Mouse (Mus musculus): ENCODE results near the gene Trappc2l.
"Not testable (repeated sequence)": the region's sequence is repeated elsewhere in the genome, so short reads cannot be mapped to it uniquely, and the experiment has no call there.

Gene Trappc2l

GRCm38 (mm10) chr8:122611295-122612133 lies at the start of gene Trappc2l, which contains the start of gene Galns:
Gene Trappc2l (plus strand): TSS chr8:122611640.
Gene Galns (minus strand): TSS chr8:122611463.
- peak; percentile 94 to 95 for DNase-seq

- no peak for DNase-seq
Measured at GRCm38 (mm10) chr8:122564363-122565352, 46.8 kb upstream of the Trappc2l start.

DNA sequence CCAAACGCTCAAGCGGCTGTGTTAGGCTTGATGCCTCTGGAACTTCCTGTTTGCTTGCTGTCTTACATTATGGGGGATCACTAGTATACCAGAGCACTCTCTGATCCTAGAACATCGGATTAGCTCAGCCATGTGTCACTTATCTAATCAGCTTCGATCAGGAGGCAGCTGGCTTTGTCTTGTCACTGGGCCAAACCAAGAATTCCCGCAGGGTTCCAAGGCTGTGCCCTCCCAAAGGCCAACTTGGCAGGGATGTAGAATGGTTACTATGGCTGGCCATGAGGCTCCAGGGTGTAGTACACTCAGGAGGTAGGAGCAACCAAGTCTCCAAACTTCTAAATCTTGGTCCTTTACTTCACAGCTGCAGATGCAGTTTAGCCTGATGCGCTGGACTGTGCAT lies 44.7 kb upstream of the Trappc2l start:
- peak in 1 of 2 experiments; percentile 28 for DNase-seq

GRCm38 (mm10) chr8:122567361-122568108 lies 43.9 kb upstream of the Trappc2l start, which contains the start of gene Cdt1:
Gene Cdt1 (plus strand): TSS chr8:122568015.
- peak; percentile 94 to 97 for DNase-seq

- no peak for DNase-seq
Measured at GRCm38 (mm10) chr8:122568109-122568504, 43.3 kb upstream of the Trappc2l start.

DNA sequence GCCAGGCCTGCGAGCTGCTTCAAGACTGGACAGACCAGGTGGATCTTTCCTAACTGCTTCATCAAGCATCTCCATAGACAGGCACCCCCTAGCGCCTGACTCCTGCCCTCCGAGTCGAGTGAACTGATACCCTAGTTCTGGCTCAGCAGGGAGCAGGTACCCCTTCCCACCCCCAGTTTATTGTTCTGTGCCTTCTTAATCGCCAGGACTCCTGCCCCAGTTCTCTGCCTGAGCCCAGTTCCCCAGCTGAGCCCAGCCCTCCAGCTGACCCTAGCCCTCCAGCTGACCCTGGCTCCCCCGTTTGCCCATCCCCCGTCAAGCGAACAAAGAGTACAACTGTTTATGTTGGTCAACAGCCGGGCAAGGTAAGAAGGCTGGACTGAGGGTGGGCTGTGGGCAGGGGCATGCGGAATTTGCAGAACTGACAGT lies 42.5 kb upstream of the Trappc2l start:
- DNase-seq = no peak

GRCm38 (mm10) chr8:122569329-122569728 lies 42.1 kb upstream of the Trappc2l start:
- no peak for DNase-seq

- no peak for DNase-seq
Measured at GRCm38 (mm10) chr8:122569996-122570395, 41.4 kb upstream of the Trappc2l start.

- peak; percentile 64 to 75 for DNase-seq
Measured at GRCm38 (mm10) chr8:122571153-122571552, 40.3 kb upstream of the Trappc2l start.

DNA sequence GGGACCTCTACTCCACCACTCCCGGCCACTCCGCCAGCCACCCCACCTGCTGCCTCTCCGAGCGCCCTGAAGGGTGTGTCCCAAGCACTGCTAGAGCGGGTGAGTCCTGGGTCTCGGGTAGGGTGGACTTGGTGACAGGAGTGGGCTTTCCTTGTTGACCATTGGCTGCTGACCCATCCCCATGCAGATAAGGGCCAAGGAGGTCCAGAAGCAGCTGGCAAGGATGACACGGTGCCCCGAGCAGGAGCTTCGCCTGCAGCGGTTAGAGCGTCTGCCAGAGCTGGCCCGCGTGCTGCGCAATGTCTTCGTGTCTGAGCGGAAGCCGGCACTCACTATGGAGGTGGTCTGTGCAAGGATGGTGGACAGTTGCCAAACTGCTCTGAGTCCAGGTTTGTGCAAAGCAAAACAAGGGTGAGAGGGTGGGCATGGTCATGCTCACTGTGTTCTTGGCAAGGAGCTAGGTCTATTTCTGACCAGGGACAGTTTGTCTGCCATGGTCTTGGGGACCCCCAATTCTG lies 39.6 kb upstream of the Trappc2l start:
- no peak for DNase-seq

DNA sequence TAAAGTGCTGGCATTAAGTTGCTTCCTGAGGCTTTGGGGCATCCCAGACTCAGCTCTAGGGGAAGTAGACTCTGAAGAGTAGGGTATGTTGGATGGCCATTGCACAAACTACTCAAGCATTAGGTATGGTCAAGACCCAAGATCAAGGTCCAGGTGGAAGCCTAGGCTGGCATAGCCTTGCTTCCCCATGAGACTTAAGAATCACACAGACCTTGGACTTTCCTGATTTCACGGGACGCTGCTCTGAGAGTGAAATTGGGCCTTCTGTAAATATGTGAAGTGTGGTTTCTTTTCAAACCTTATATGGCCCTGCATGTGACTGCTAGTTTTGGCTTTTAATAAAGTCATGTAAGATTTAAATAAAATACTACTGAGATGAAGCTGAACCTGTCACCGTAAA lies 38.7 kb upstream of the Trappc2l start:
- no peak for DNase-seq

DNA sequence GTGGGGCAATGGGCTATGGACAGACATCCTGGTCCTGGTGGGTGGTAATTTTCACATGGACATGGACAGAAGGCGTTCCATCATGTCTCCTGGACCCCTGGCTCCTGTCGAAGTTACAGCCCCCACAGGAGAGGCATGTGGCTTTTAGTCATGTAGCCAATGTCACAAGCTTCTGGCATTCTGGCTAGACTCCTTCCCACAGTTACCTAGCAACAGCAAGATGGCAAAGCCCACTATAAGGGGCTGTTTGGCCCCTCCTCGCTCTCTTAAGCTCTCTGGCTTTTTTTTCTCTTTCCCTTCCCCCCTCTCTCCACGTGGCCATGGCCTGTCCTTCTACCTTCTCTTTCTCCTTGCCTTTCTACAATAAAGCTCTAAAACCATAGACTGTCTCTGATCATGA lies 38.3 kb upstream of the Trappc2l start:
- not testable (repeated sequence) for DNase-seq

GRCm38 (mm10) chr8:122573577-122573976 lies 37.9 kb upstream of the Trappc2l start:
- DNase-seq = no peak

GRCm38 (mm10) chr8:122574264-122574663 lies 37.2 kb upstream of the Trappc2l start:
- DNase-seq = no peak

DNA sequence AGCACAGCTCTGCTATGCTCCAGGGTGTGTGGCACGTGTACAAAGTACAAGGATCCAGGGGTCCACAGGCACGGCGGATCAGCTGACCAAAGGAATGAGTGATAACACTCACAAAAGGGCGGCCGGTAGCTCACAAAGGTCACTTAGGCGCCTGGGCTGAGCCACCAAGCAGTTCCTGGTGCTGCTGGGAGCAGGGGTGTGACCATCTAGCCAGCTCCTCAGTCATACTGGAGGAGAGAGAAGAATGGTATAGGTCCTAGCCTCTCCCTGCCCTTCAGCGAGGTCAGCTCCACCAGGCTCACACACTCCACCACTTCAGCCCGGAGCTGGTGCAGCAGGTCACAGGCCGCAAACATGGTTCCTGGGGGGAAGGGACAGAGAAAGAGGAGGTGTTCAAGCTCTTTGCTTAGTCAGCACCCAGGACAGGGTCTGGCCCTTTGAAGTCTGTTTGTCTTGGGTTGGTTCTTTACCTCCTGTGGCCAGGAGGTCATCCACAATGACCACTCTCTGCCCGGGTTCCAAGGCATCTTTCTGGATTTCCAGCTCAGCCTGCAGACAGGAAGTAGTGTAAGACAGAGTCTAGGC lies 36.7 kb upstream of the Trappc2l start:
- DNase-seq = no peak

DNA sequence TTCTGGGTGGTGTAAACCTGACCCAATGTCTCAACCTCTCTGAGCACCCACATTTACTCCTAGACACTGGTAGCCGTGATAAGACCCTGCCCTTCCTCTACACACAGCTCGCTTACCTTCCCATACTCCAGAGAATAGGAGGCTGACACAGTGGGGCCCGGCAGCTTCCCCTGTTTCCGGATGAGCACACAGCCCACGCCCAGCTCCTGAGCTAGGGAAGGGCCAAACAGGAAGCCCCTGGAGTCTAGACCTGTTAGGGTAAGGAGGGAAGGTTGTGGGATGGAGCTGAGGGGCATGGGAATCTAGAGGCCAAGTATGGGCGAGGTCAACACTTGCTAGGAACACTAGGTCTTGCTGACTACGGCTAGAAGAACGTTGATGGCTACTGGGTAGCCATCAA lies 36.2 kb upstream of the Trappc2l start:
- no peak for DNase-seq

- peak in 1 of 2 experiments; percentile 33 for DNase-seq
Measured at GRCm38 (mm10) chr8:122575735-122576647, 35.4 kb upstream of the Trappc2l start.

- DNase-seq = peak; percentile 94 to 95
Measured at GRCm38 (mm10) chr8:122576648-122577022, 34.8 kb upstream of the Trappc2l start, which contains the start of gene Aprt. Gene Aprt (minus strand): TSS chr8:122576909.

- DNase-seq = no peak
Measured at GRCm38 (mm10) chr8:122577116-122577515, 34.3 kb upstream of the Trappc2l start.

DNA sequence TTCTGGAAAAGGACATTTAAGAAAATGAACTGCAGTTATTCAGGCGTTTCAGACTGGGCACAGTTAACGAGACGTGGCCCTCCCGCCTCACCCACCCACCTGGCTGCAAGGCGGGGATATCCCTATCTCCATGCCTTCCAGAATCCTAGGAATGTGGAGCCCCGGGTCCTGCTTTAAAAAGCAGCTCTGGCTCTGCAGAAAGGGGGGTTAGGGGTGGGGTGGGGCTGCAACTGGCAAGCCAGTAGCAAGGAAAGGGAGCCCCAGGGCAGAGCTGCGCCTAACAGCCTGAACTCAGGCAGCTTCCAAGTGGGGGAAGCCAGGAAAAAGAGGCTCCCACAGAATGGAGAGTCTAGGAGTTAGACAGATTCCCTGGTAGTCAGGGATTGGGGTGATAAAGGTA lies 32.2 kb upstream of the Trappc2l start:
- no peak for DNase-seq

DNA sequence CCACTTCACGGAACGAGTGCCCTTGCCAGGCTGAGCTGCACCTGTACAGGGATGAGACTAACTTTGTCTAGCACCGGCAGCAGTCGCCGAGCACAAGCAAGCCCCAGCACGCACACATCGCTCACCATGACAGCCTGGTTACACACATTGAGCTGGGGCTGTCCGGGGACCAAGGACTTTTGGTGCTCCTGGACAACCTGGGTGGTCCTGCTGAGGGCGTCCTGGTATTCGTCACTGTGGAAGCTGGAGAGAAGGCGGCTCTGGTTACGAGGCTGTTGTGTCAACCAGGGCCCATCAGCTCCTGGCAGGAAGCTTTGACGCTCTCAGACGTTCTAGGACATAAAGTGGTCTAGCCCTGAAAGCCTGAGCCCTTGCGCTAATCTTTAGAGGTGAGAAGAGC lies 30.5 kb upstream of the Trappc2l start:
- DNase-seq = no peak

Measured in cerebellum, postnatal 36 days (tissue).